Mouse (Mus musculus) hindbrain, embryonic 11.5 days (tissue): ENCODE results near the gene Trim41. TPM values are rescaled to one million over a fixed set of nuclear protein-coding genes. Genes with fewer than 3 reads are reported as not detected.
"Not testable (repeated sequence)": the region's sequence is repeated elsewhere in the genome, so short reads cannot be mapped to it uniquely, and the experiment has no call there.

ENCODE experiments used
- ATAC-seq: fragments of 200-750 bp; cut with Nextera tagmentation; 2 replicates; pipeline ENCODE4 v1.8.0; 2017; ENCODE audit warnings: mild to moderate bottlenecking, moderate TSS enrichment, moderate library complexity; ENCODE audit not compliant: low FRiP score
- DNase-seq: peaks from one replicate; pipeline ENCODE4 v3.0.0-alpha.2; 2015; ENCODE audit warnings: low spot score
- H3K27ac ChIP-seq: fragments of 300-500 bp; sonication (generic); 2 replicates; pipeline ENCODE4 v1.5.1; 2014; ENCODE audit warnings: mild to moderate bottlenecking, low read depth, low read length
- H3K27me3 ChIP-seq: fragments of 300-500 bp; sonication (generic); 2 replicates; pipeline ENCODE4 v1.6.1; 2014; ENCODE audit warnings: mild to moderate bottlenecking, low read length, moderate library complexity, mixed read lengths; ENCODE audit not compliant: control insufficient read depth, insufficient read depth
- H3K36me3 ChIP-seq: fragments of 300-500 bp; sonication (generic); 2 replicates; pipeline ENCODE4 v1.6.1; 2014; ENCODE audit warnings: mild to moderate bottlenecking, low read length, moderate library complexity, mixed read lengths; ENCODE audit not compliant: control insufficient read depth, insufficient read depth
- H3K4me1 ChIP-seq: fragments of 300-500 bp; sonication (generic); replicated peaks from 2 replicates; pipeline ENCODE4 v1.6.1; 2014; ENCODE audit warnings: low read length, mixed read lengths; ENCODE audit not compliant: control insufficient read depth, insufficient read depth
- H3K4me2 ChIP-seq: fragments of 300-500 bp; sonication (generic); replicated peaks from 2 replicates; pipeline ENCODE4 v1.6.1; 2014; ENCODE audit warnings: mild to moderate bottlenecking, low read depth, low read length
- H3K4me3 ChIP-seq: fragments of 300-500 bp; sonication (generic); 2 replicates; pipeline ENCODE4 v1.5.1; 2014; ENCODE audit warnings: low read depth, low read length
- H3K9ac ChIP-seq: fragments of 300-500 bp; sonication (generic); 2 replicates; pipeline ENCODE4 v1.6.1; 2014; ENCODE audit warnings: low read depth, low read length
- H3K9me3 ChIP-seq: fragments of 300-500 bp; sonication (generic); 2 replicates; pipeline ENCODE4 v1.6.1; 2016; ENCODE audit warnings: low read length; ENCODE audit not compliant: control insufficient read depth
- WGBS: fragments of 180-500 bp; shearing (Covaris S2); extraction: QIAGEN DNeasy Blood & Tissue Kit; methylation state at CpG from one replicate; pipeline ENCODE4 v1.1.7; 2014; 5-methylcytosine and 5-hydroxymethylcytosine counted together
- polyA plus RNA-seq: library from polyadenylated mRNA; unstranded; fragments of >200 nt; fragmentation: Nextera tagmentation; extraction: Ambion mirVana; gene quantifications from 2 replicates; pipeline ENCODE4 v1.2.1, GENCODE M21; 2014

Trim41 gene
- polyA plus RNA-seq, 1 experiment from 2014 or later, result 4.2 TPM

- Histone ChIP-seq H3K27ac (no peak overlapping the region), H3K4me1 (no peaks in the 10 kb centered on the region), H3K9me3 (no peaks in the 10 kb centered on the region), H3K36me3 (no peaks in the 10 kb centered on the region), H3K4me2 (no peak overlapping the region; the same call in 1 of the 2 replicates), H3K27me3 (peaks cover 13% of the 10 kb centered on the region), H3K4me3 (peak overlapping the region; percentile 26; the same call in 1 of the 2 replicates), H3K9ac (no peak overlapping the region)
- 39% methylated on average over 14 of the region's 14 CpGs for WGBS
- ATAC-seq (no peak), DNase-seq (no peak)
Measured at GRCm38 (mm10) chr11:48822768-48823512, 5.8 kb upstream of the Trim41 start.

- not testable (repeated sequence) for H3K4me3 ChIP-seq, H3K9ac ChIP-seq, H3K4me2 ChIP-seq, DNase-seq, ATAC-seq, H3K4me1 ChIP-seq, H3K27ac ChIP-seq, H3K36me3 ChIP-seq, H3K9me3 ChIP-seq
- H3K27me3 ChIP-seq, result peaks cover 13% of the 10 kb centered on the region
- WGBS, result 79% methylated on average over 14 of the region's 14 CpGs
Measured at GRCm38 (mm10) chr11:48821299-48821698, 4.1 kb upstream of the Trim41 start.

GRCm38 (mm10) chr11:48820308-48820674 is 3.1 kb upstream of the Trim41 start:
- Histone ChIP-seq H3K9ac (no peak overlapping the region), H3K9me3 (no peaks in the 10 kb centered on the region), H3K4me3 (no peak overlapping the region), H3K27me3 (peaks cover 13% of the 10 kb centered on the region), H3K4me2 (no peak overlapping the region), H3K4me1 (no peaks in the 10 kb centered on the region), H3K27ac (no peak overlapping the region), H3K36me3 (no peaks in the 10 kb centered on the region)
- ATAC-seq (no peak), DNase-seq (no peak)

- WGBS, result 82% methylated on average over 7 of the region's 7 CpGs
- H3K9ac ChIP-seq, result no peak overlapping the region
- H3K4me2 ChIP-seq, result no peak overlapping the region
- H3K27ac ChIP-seq, result no peak overlapping the region
- H3K9me3 ChIP-seq, result no peaks in the 10 kb centered on the region
- no peak for ATAC-seq
- H3K27me3 ChIP-seq, result peaks cover 11% of the 10 kb centered on the region
- H3K4me3 ChIP-seq, result no peak overlapping the region
- H3K36me3 ChIP-seq, result no peaks in the 10 kb centered on the region
- DNase-seq, result no peak
- H3K4me1 ChIP-seq, result no peaks in the 10 kb centered on the region
Measured at GRCm38 (mm10) chr11:48819614-48820307, 2.6 kb upstream of the Trim41 start.

- no peaks in the 10 kb centered on the region for H3K36me3 ChIP-seq
- DNase-seq (peak; percentile 96), ATAC-seq (no peak)
- no peaks in the 10 kb centered on the region for H3K4me1 ChIP-seq
- no peak overlapping the region for H3K27ac ChIP-seq
- H3K9me3 ChIP-seq, result no peaks in the 10 kb centered on the region
- peak overlapping the region; percentile 81 for H3K4me3 ChIP-seq
- no peaks in the 10 kb centered on the region for H3K27me3 ChIP-seq
- peak overlapping the region; percentile 34; the same call in 1 of the 2 replicates for H3K9ac ChIP-seq
- peak overlapping the region; percentile 74 for H3K4me2 ChIP-seq
- WGBS, result under 1% methylated on average over 16 of the region's 16 CpGs
Measured at GRCm38 (mm10) chr11:48818346-48818745, 1.2 kb upstream of the Trim41 start.

GRCm38 (mm10) chr11:48817794-48818193 is 641 bp upstream of the Trim41 start:
- 8% methylated on average over 9 of the region's 9 CpGs for WGBS
- DNase-seq, result no peak
- Histone ChIP-seq H3K9ac (peak overlapping the region; percentile 77), H3K4me2 (peak overlapping the region; percentile 74), H3K4me3 (peak overlapping the region; percentile 81), H3K9me3 (no peaks in the 10 kb centered on the region), H3K4me1 (no peaks in the 10 kb centered on the region), H3K27ac (0 out of 2 replicates have a peak overlapping the region, but pooled peaks have one; percentile 89), H3K27me3 (no peaks in the 10 kb centered on the region), H3K36me3 (no peaks in the 10 kb centered on the region)
- ATAC-seq, result peak; percentile 8; the same call in 1 of the 2 replicates

GRCm38 (mm10) chr11:48816281-48816781 is 822 bp downstream of the Trim41 start:
- DNase-seq, result peak; percentile 75
- 4% methylated on average over 19 of the region's 23 CpGs for WGBS
- peak overlapping the region; percentile 52 for H3K4me2 ChIP-seq
- peak overlapping the region; percentile 64 for H3K9ac ChIP-seq
- peak overlapping the region; percentile 81 for H3K4me3 ChIP-seq
- ATAC-seq, result peak; percentile 77
- no peaks in the 10 kb centered on the region for H3K9me3 ChIP-seq
- H3K27ac ChIP-seq, result peak overlapping the region; percentile 89; the same call in 1 of the 2 replicates
- H3K36me3 ChIP-seq, result peaks cover 7% of the 10 kb centered on the region; the same call in 1 of the 2 replicates
- no peaks in the 10 kb centered on the region for H3K27me3 ChIP-seq
- no peaks in the 10 kb centered on the region for H3K4me1 ChIP-seq

GRCm38 (mm10) chr11:48815851-48816250 is 1.3 kb downstream of the Trim41 start:
- H3K4me1 ChIP-seq, result no peaks in the 10 kb centered on the region
- DNase-seq (no peak), ATAC-seq (no peak)
- 75% methylated on average over 16 of the region's 16 CpGs for WGBS
- H3K9me3 ChIP-seq, result no peaks in the 10 kb centered on the region
- peaks cover 7% of the 10 kb centered on the region; the same call in 1 of the 2 replicates for H3K36me3 ChIP-seq
- H3K4me3 ChIP-seq, result peak overlapping the region; percentile 81
- H3K27me3 ChIP-seq, result no peaks in the 10 kb centered on the region
- H3K27ac ChIP-seq, result no peak overlapping the region
- H3K9ac ChIP-seq, result peak overlapping the region; percentile 64; the same call in 1 of the 2 replicates
- peak overlapping the region; percentile 52 for H3K4me2 ChIP-seq
